Mouse (Mus musculus) embryonic facial prominence, embryonic 11.5 days (tissue): ENCODE results near the gene Fam43b. TPM values are rescaled to one million over a fixed set of nuclear protein-coding genes. Genes with fewer than 3 reads are reported as not detected.

Experiments
- ATAC-seq: fragments of 200-750 bp; cut with Nextera tagmentation; replicated peaks from 2 replicates; pipeline ENCODE4 v1.8.0; 2017; ENCODE audit warnings: low read depth; ENCODE audit not compliant: insufficient number of reproducible peaks, low FRiP score, low TSS enrichment
- DNase-seq: peaks from one replicate; pipeline ENCODE4 v3.0.0-alpha.2; 2015; ENCODE audit warnings: low spot score
- H3K27ac ChIP-seq: fragments of 300-500 bp; sonication (generic); replicated peaks from 2 replicates; pipeline ENCODE4 v1.5.1; 2014; ENCODE audit warnings: mild to moderate bottlenecking, low read depth, low read length, control low read depth
- H3K27me3 ChIP-seq: fragments of 300-500 bp; sonication (generic); 2 replicates; pipeline ENCODE4 v1.6.1; 2014; ENCODE audit warnings: mild to moderate bottlenecking, low read length, moderate library complexity, mixed read lengths; ENCODE audit not compliant: control insufficient read depth, insufficient read depth
- H3K36me3 ChIP-seq: fragments of 300-500 bp; sonication (generic); replicated peaks from 2 replicates; pipeline ENCODE4 v1.6.1; 2014; ENCODE audit warnings: low read depth, mild to moderate bottlenecking, low read length, moderate library complexity, mixed read lengths; ENCODE audit not compliant: control insufficient read depth, insufficient read depth
- H3K4me1 ChIP-seq: fragments of 300-500 bp; sonication (generic); 2 replicates; pipeline ENCODE4 v1.6.1; 2014; ENCODE audit warnings: low read length, mixed read lengths; ENCODE audit not compliant: control insufficient read depth, insufficient read depth
- H3K4me2 ChIP-seq: fragments of 300-500 bp; sonication (generic); 2 replicates; pipeline ENCODE4 v1.6.1; 2014; ENCODE audit warnings: low read depth, mild to moderate bottlenecking, control low read depth, low read length, moderate library complexity
- H3K4me3 ChIP-seq: fragments of 300-500 bp; sonication (generic); 2 replicates; pipeline ENCODE4 v1.5.1; 2014; ENCODE audit warnings: low read depth, low read length, control low read depth
- H3K9ac ChIP-seq: fragments of 300-500 bp; sonication (generic); replicated peaks from 2 replicates; pipeline ENCODE4 v1.6.1; 2014; ENCODE audit warnings: mild to moderate bottlenecking, control low read depth, low read length
- H3K9me3 ChIP-seq: fragments of 300-500 bp; sonication (generic); replicated peaks from 2 replicates; pipeline ENCODE4 v1.6.1; 2016; ENCODE audit warnings: mild to moderate bottlenecking, low read length, inconsistent platforms, mixed read lengths; ENCODE audit not compliant: control insufficient read depth
- WGBS: fragments of 180-500 bp; shearing (Covaris S2); extraction: QIAGEN DNeasy Blood & Tissue Kit; methylation state at CpG from one replicate; pipeline ENCODE4 v1.1.7; 2014; 5-methylcytosine and 5-hydroxymethylcytosine counted together
- polyA plus RNA-seq: library from polyadenylated mRNA; unstranded; fragments of >200 nt; fragmentation: Nextera tagmentation; extraction: Ambion mirVana; gene quantifications from 2 replicates; pipeline ENCODE4 v1.2.1, GENCODE M21; 2014

The Fam43b gene
- polyA plus RNA-seq, 1 experiment from 2014 or later, result not detected

DNA sequence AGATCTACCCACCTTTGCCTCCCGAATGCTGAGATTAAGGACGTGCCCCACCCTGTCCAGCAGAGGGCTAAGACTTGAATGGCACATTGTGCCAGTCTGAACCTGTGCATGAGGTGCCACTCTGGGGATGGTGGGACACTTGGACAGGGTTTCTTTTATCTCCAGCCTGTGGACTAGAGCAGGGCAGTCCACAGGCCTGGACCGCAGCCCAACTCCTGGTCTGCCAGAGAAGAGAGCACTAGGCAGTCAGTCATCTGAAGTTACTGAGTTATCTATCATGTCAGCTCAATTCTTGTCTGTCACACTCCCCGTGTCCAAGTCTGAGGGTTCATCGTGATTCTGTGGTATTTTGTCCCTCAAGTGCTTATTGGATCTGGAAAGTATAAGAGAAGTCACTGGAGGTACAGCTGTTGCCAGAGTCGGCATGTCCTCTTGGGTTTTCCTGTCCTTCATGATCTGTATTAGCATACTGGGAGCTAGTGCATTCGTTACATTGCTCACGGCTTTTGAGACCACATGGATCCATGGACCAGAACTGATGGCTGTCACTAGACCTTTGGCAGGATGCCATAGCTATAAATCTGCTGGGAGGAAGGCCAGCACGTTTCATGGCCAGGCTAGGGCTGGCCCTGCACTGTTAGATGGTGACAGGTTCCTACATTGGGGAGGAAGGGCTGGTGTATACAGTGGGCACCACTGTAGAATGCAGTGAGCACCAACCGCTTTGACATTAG is 42.7 kb downstream of the Fam43b start:
- no peaks in the 10 kb centered on the region for H3K36me3 ChIP-seq
- DNase-seq, result no peak
- no peak for ATAC-seq
- WGBS, result 83% methylated on average over 10 of the region's 10 CpGs
- H3K9me3 ChIP-seq, result no peaks in the 10 kb centered on the region
- H3K4me3 ChIP-seq, result no peak overlapping the region
- no peak overlapping the region for H3K9ac ChIP-seq
- no peaks in the 10 kb centered on the region for H3K4me1 ChIP-seq
- no peak overlapping the region for H3K4me2 ChIP-seq
- no peak overlapping the region for H3K27ac ChIP-seq
- no peaks in the 10 kb centered on the region for H3K27me3 ChIP-seq

DNA sequence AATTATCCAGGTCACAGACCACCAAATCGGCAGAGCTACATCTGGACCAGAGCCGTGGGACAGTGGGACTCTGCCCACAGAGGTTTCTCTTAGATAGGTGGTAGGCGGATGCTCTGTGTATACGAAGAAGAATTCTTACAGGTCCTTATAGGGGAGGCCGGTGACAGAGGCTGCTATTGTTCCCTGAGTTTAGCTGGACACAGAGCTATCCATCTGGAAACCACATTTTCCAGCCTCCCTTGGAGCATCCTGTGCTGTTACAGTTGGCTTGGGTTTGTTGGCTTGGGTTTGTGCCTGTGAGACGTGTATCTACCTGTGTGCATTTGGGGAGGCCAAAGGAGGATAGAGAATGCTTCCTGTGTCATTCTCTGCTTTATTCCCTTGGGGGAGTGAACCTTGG is 43.6 kb downstream of the Fam43b start:
- H3K36me3 ChIP-seq, result no peaks in the 10 kb centered on the region
- DNase-seq, result no peak
- 67% methylated on average over 6 of the region's 6 CpGs for WGBS
- H3K27ac ChIP-seq, result no peak overlapping the region
- no peaks in the 10 kb centered on the region for H3K27me3 ChIP-seq
- H3K4me1 ChIP-seq, result no peaks in the 10 kb centered on the region
- H3K4me3 ChIP-seq, result no peak overlapping the region
- no peak for ATAC-seq
- no peaks in the 10 kb centered on the region for H3K9me3 ChIP-seq
- no peak overlapping the region for H3K9ac ChIP-seq
- no peak overlapping the region for H3K4me2 ChIP-seq

DNA sequence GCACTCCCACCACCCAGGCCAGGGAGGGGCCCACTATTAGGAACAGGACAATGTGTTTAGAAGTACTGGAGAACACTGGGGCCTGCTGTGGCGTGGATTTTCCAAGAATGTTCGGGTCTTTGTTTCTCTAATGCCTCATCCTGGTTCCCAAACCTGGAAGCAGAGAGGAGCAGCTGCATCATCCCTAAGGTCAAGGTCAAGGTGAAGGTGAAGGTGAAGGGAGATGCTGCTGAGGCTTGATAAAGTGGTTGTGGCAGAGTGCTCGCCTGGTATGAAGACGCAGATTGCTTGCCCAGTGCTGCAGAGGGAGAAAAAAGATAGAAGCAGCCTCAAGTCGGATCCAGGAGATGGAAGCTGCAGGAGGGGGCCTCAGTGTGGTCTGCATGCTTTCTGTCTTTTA is 44.5 kb downstream of the Fam43b start:
- no peaks in the 10 kb centered on the region for H3K36me3 ChIP-seq
- no peak overlapping the region for H3K27ac ChIP-seq
- DNase-seq (no peak), ATAC-seq (no peak)
- no peak overlapping the region for H3K4me2 ChIP-seq
- 87% methylated on average over 5 of the region's 5 CpGs for WGBS
- no peaks in the 10 kb centered on the region; the same call in 1 of the 2 replicates for H3K27me3 ChIP-seq
- no peak overlapping the region for H3K4me3 ChIP-seq
- no peak overlapping the region for H3K9ac ChIP-seq
- H3K9me3 ChIP-seq, result no peaks in the 10 kb centered on the region
- no peaks in the 10 kb centered on the region for H3K4me1 ChIP-seq

DNA sequence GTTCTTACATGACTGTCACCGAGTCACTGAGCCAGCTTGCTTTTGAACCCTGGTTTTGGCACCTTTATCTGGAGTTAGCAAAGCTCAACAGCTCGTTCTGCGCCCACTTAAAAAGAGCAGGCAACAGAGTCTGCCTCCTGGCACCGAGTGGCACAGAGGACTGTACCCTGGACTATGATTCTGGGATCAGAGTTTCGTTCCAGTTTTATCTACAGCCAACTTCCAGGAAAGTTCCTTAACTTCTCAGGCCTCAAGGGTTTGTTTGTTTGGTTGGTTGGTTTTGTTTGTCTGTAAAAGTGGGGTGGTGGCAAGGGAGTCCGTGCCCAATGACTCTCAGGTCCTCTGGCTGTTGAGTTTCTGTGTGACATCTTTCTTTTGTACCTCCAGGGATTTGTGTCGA is 47.6 kb downstream of the Fam43b start:
- Histone ChIP-seq H3K9ac (no peak overlapping the region), H3K4me3 (no peak overlapping the region), H3K4me2 (no peak overlapping the region), H3K27me3 (no peaks in the 10 kb centered on the region; the same call in 1 of the 2 replicates), H3K4me1 (no peaks in the 10 kb centered on the region), H3K27ac (no peak overlapping the region), H3K9me3 (no peaks in the 10 kb centered on the region), H3K36me3 (no peaks in the 10 kb centered on the region)
- 81% methylated on average over 7 of the region's 7 CpGs for WGBS
- ATAC-seq (no peak), DNase-seq (no peak)

DNA sequence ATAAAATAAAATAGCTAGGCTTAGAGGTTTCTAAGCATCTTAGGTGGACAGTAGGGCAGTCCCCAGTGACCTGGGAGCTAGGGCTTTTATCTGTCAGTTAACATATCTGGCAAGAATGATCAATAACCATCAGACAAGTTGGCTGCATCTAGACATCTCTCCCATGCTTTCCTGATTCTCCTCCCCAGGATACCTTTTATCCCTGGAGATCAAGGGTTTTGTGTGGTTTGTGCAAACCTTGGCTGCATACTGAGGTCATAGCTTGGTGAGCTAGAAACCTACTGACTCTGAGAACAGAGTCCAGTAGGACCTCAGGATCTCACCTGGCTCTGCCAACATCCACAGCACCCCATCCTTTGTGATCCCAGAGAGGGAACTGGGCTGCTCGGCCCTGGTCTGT is 49.0 kb downstream of the Fam43b start:
- no peaks in the 10 kb centered on the region for H3K36me3 ChIP-seq
- H3K9ac ChIP-seq, result no peak overlapping the region
- H3K4me3 ChIP-seq, result no peak overlapping the region
- DNase-seq (no peak), ATAC-seq (no peak)
- 59% methylated on average over 1 of the region's 1 CpGs for WGBS
- H3K27me3 ChIP-seq, result no peaks in the 10 kb centered on the region; the same call in 1 of the 2 replicates
- H3K4me1 ChIP-seq, result no peaks in the 10 kb centered on the region
- H3K27ac ChIP-seq, result no peak overlapping the region
- H3K9me3 ChIP-seq, result no peaks in the 10 kb centered on the region
- no peak overlapping the region for H3K4me2 ChIP-seq

DNA sequence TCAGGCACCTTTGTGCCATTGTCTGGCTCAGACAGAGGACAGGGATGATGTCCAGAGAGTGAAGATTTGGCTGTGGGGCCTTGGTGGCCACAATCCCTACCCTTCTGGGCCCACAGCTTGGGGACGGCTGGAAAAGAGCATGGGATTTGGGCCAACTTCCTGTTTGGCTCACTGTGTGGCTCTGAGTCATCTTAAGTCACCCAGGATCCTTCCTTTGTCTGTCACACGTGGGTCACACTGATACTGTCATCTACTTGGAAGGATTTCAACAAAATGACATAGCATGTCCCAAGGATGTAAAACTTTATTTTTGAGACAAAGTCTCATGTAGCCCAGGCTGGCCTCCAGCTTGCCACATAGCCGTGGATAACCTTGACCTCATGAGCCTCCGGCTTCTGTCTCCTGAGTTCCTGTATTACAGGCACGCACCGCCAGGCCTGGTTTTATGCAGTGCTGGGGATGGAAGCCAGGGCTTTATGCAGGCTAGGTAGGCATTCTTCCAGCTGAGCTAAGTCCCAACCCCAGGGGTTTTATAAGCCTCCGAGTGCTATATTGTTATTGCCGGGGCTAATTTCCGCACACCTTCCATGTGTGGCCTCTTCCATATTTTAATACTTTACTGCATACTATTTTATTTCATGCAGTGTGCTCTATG is 51.3 kb downstream of the Fam43b start:
- no peaks in the 10 kb centered on the region; the same call in 1 of the 2 replicates for H3K27me3 ChIP-seq
- no peak overlapping the region for H3K4me2 ChIP-seq
- ATAC-seq (no peak), DNase-seq (no peak)
- no peak overlapping the region for H3K4me3 ChIP-seq
- no peak overlapping the region for H3K27ac ChIP-seq
- no peak overlapping the region for H3K9ac ChIP-seq
- H3K4me1 ChIP-seq, result no peaks in the 10 kb centered on the region
- no peaks in the 10 kb centered on the region for H3K36me3 ChIP-seq
- 82% methylated on average over 9 of the region's 9 CpGs for WGBS
- H3K9me3 ChIP-seq, result no peaks in the 10 kb centered on the region

Other genes starting within 250 kb of the Fam43b start
- 197 and 201 TPM in 2 replicates for gene Hp1bp3, start 180.2 kb downstream of the Fam43b start, polyA plus RNA-seq
- gene Sh2d5, start 146.1 kb downstream of the Fam43b start, polyA plus RNA-seq, result 1.1 and 1.2 TPM in 2 replicates
- 0.31 and 0.33 TPM in 2 replicates for gene Kif17, start 146.1 kb downstream of the Fam43b start, polyA plus RNA-seq
- 249 and 259 TPM in 2 replicates for gene Ddost, start 91.8 kb downstream of the Fam43b start, polyA plus RNA-seq
- 17.7 and 18.8 TPM in 2 replicates for gene Pink1, start 70.2 kb downstream of the Fam43b start, polyA plus RNA-seq
- gene Cda, start 28.5 kb downstream of the Fam43b start, polyA plus RNA-seq, result 3.5 and 5.7 TPM in 2 replicates
- gene Mul1, start 38.1 kb upstream of the Fam43b start, polyA plus RNA-seq, result 15.4 and 18.0 TPM in 2 replicates
- 2.4 and 2.7 TPM in 2 replicates for gene Camk2n1, start 57.8 kb upstream of the Fam43b start, polyA plus RNA-seq
- 0.11 and 0.24 TPM in 2 replicates for gene Vwa5b1, start 239.4 kb upstream of the Fam43b start, polyA plus RNA-seq